Mouse (Mus musculus) R1 (cell line): ENCODE data around the gene Lypd9.
"Not testable (repeated sequence)": the region's sequence is repeated elsewhere in the genome, so short reads cannot be mapped to it uniquely, and the experiment has no call there.

Experiments used
- DNase-seq: peaks from one replicate; pipeline ENCODE4 v3.0.0-alpha.2; 2018; ENCODE audit warnings: low read depth, low spot score

Gene Lypd9

GRCm38 (mm10) chr11:58452759-58453158 is at the start of gene Lypd9:
Lypd9 (minus strand) TSS chr11:58452923.
- peak; percentile 46 for DNase-seq

- not testable (repeated sequence) for DNase-seq
These were observed 49.7 kb upstream of the Lypd9 start, which contains the start of gene Olfr331 for GRCm38 (mm10) chr11:58502472-58502871. Olfr331 (minus strand) TSS chr11:58502572.

GRCm38 (mm10) chr11:58499290-58499689 is 46.6 kb upstream of the Lypd9 start:
- no peak for DNase-seq

- DNase-seq, result no peak
These were observed 46.0 kb upstream of the Lypd9 start for GRCm38 (mm10) chr11:58498761-58499160.

- no peak for DNase-seq
These were observed 39.7 kb upstream of the Lypd9 start, which contains the start of gene Olfr332 for GRCm38 (mm10) chr11:58492455-58492854. Olfr332 (minus strand) TSS chr11:58492555.

GRCm38 (mm10) chr11:58462170-58462569 is 9.4 kb upstream of the Lypd9 start, which contains the start of gene Olfr30:
Olfr30 (minus strand) TSS chr11:58462270.
- DNase-seq, result no peak

- DNase-seq, result no peak
These were observed 869 bp upstream of the Lypd9 start for GRCm38 (mm10) chr11:58453592-58453991.

GRCm38 (mm10) chr11:58437866-58438265 is 14.9 kb downstream of the Lypd9 start:
- DNase-seq, result no peak

- DNase-seq, result no peak
These were observed 20.5 kb downstream of the Lypd9 start, which contains the start of gene Gm12253 for GRCm38 (mm10) chr11:58432259-58432658. Gm12253 (plus strand) TSS chr11:58432559.

GRCm38 (mm10) chr11:58420815-58421214 is 31.9 kb downstream of the Lypd9 start, which contains the start of gene 1810065E05Rik:
1810065E05Rik (plus strand) TSS chr11:58421111.
- no peak for DNase-seq

GRCm38 (mm10) chr11:58418336-58418735 is 34.4 kb downstream of the Lypd9 start:
- no peak for DNase-seq

GRCm38 (mm10) chr11:58408066-58408465 is 44.7 kb downstream of the Lypd9 start:
- DNase-seq, result no peak

- DNase-seq, result no peak
These were observed 52.1 kb downstream of the Lypd9 start for GRCm38 (mm10) chr11:58400655-58401054.

GRCm38 (mm10) chr11:58399985-58400645 is 52.6 kb downstream of the Lypd9 start:
- no peak for DNase-seq
